Mouse (Mus musculus) bone marrow, adult 2 months (tissue): Measurements from ENCODE around the gene Ankfy1.
"Not testable (repeated sequence)": the region's sequence is repeated elsewhere in the genome, so short reads cannot be mapped to it uniquely, and the experiment has no call there.

Experiments used
- CTCF ChIP-seq: fragments of 200-500 bp; IDR thresholded peaks from 2 replicates; pipeline ENCODE4 v1.5.1; 2011; ENCODE audit warnings: low read length, control low read depth; ENCODE audit not compliant: control insufficient read depth, insufficient read depth
- POLR2A ChIP-seq: fragments of 200-500 bp; IDR thresholded peaks from 2 replicates; pipeline ENCODE4 v1.6.1; 2011; ENCODE audit warnings: low read depth, mild to moderate bottlenecking, control low read depth, low read length, borderline replicate concordance; ENCODE audit not compliant: control insufficient read depth

DNA sequence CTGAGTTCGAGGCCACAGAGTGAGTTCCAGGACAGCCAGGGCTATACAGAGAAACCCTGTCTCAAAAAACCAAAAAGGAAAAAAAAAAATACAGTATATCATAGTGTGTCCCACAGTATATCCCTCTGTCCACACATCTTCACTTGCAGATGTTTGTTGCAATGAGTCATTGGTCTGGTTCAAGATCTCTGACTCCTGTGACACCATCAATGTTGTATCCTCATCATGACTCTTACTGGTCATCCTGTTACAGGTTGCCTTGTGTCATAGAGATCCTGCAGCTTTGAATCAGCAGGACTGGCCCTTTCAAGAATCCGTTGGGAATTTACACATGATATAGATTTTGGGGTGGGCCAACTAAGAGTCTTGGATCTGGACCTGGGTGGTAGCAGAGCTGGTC is 15.3 kb downstream of the Ankfy1 start:
- not testable (repeated sequence) for TF ChIP-seq POLR2A, CTCF
